Mouse (Mus musculus) R1 (cell line): ENCODE results near the gene Prss36.

Experiments
- DNase-seq: peaks from one replicate; pipeline ENCODE4 v3.0.0-alpha.2; 2018; ENCODE audit warnings: low read depth, low spot score

Prss36 gene

DNA sequence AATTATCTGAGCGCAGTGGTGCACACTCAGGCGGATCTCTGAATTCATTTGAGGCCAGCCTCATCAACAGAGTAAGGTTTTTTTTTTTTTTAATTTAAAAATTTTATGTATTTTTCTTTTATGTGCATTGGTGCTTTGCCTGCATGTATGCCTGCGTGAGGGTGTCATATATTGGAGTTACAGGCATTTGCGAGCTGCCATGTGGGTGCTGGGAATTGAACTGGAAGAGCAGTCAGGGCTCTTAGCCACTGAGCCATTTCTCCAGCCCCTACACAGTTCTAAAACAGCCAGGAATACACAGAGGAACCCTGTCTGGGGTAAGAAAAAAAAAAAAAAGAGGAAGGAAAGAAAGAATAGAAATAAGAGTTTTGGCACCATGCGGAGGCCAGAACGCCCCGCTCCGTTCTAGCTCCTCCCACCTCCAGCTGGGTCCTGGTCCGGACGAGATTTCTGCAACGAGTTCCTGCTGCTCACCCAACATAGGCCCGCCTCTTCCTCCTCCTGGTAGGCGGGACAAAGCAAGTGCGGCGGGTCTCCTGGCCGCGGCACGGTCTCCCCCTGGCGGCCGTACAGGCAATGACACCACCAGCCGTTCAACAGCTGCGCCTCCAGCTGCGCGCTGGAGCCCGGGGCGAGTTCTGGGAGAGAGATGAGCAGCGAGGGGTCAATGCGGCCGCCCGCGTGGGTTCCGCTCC, 11.3 kb downstream of the Prss36 start:
- DNase-seq: peak; percentile 98

DNA sequence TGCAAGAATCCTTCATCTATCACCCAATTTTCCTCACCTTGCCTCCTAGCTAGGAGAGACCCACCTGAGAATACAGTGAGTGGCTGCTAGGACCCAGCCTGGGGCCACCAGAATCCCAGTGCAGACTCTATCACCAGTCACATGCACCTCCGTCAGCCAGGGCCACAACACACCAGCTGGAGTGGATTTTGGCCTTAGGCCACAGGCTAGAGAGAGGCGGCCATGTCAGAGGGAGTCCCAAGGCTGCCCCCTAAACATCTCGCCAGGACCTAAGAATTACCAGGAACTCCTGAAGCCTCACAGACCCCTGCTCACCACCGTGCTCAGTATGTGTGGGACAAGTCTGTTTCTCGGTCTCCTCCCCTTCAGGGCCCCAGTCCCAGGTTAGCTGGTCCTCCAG, 12.4 kb downstream of the Prss36 start:
- no peak for DNase-seq

DNA sequence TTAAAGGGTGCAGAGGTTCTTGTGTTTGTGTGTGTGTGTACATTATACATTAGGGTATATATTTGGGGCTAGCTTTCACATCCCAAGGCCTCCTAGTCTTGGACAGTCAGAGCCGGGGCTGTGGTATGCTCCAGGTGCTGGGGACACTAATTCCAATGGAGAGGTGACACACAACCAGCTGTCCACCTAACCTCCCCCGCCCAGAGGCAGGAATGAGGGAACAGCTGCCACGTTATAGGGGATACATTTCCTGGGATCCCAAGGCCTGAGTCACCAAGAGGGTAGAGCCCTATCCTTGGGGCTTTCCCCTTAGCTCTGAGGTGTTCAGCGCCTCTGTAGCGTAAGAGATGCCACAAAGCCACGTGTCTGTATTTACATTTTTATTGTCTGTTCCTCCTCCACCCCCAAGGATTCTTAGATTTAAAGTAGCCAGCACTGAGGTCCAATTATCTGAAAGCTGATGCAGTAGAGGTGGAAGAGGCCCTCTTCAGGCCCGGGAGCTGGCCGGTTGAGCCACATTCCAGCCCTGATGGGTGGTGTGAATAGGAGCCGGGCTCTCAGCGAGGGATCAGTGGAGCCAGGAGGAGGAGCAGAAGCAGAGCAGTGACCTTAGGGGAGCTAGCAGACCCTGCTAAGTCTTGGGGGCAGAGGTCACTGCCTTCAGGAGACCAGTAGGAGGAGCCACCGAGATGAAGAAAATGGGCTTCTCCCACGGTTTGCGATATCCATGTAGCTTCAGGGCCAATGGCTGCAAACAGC, 14.1 kb downstream of the Prss36 start:
- DNase-seq: peak; percentile 93

DNA sequence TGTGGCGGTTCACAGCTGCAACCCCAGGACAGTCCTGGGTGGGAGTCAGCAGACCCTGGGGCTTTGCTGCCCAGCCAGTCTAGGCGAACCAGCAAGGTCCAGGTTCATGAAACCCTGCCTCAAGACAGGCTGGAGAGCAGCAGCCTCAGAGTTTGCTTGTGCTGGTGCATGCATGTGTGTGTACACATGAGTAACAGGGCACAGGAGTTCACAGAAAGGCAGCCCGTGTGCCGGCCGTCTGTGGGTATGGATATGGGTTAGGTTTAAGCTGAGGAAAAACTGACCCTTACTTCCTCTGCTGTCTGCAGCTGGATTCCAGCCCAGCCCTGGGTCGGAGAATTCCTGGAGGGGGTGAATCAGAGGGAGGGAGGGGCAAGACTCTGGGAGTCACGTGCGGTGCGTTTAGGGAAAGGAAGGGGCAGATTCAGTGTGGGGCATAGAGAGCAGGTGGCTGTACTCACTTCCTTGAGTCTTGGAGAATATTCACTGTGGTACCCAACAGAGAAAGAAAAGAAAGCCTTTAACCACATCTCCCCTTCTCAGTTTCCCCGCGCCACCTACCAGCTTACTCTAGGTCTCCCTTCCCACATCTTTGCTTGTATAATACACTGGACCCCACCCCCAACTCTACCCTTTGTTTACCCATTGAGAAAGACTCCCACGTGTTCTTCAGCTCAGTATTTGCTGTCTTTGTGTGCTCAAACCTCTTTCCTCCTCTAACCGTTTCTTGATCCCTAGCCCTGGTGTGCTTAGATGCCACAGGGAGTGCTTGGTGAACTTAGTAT, 15.0 kb downstream of the Prss36 start:
- peak; percentile 86 for DNase-seq

- DNase-seq: no peak
Measured at GRCm38 (mm10) chr7:127930636-127931035, 15.9 kb downstream of the Prss36 start.

- DNase-seq: peak; percentile 47
Measured at GRCm38 (mm10) chr7:127929923-127930322, 16.6 kb downstream of the Prss36 start, which contains the start of gene Prss8. Gene Prss8, minus strand, starts transcription at chr7:127930104.

- DNase-seq: peak; percentile 35
Measured at GRCm38 (mm10) chr7:127928596-127928995, 17.9 kb downstream of the Prss36 start.

DNA sequence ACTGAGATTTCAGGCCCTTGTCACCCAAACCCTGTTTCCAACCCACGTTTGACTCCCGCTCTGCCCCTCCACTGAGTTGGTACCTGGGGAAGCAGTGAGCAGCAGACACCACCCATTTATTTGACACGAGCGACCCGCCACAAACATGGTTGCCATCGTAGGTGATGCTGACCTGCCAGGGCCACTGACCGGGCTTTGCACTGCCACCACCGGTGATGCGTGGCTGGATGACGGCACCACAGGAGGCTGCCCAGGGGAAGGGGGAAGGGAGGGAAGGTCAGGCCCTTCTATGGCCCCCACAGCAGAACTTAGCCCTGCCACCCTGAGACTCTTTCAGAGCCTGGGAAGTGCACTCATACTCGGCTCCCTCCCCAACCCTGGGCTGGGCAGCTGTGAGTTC, 18.8 kb downstream of the Prss36 start:
- no peak for DNase-seq

GRCm38 (mm10) chr7:127926846-127927245, 19.7 kb downstream of the Prss36 start:
- peak; percentile 20 for DNase-seq

DNA sequence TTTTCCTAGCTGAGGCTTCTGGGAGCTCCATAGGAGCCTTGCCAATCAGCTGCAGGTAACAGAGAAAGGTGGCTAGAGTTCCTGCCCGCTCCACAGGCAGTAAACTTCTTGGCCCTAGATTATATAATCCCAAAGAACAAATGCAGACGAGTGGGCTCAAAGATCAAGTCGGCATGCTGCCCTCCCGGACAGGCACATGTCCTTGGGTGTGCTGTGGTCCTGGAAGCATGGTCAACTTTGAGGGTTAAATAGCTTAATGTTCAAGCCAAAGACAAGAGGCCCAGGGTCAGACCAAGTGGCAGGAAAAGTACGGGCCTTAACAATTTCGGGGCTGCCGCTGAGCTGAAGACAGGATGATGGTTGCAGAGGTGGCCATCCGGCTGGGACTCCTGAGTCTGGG, 20.5 kb downstream of the Prss36 start:
- no peak for DNase-seq

- peak; percentile 72 for DNase-seq
Measured at GRCm38 (mm10) chr7:127925252-127925651, 21.3 kb downstream of the Prss36 start.

DNA sequence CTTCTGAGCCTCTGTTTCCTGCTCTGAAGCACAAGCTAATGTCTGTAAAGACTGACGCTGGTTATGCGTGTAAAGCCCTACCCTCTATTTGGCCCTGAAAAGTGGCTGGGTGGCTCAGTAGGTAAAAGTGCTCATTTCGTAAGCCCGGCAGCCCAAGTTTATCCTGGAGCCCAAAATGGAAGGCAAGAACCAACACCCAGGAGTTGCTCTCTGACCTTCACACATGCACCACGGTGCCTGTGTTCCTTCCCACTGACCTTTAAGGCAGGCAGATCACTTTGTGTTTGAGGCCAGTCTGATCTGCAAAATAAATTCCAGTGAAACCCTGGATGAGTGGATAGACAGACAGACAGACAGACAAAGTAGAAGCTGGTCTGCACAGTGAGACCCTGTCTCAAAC, 22.8 kb downstream of the Prss36 start:
- DNase-seq: no peak

GRCm38 (mm10) chr7:127922451-127923275, 23.9 kb downstream of the Prss36 start:
- DNase-seq: no peak

DNA sequence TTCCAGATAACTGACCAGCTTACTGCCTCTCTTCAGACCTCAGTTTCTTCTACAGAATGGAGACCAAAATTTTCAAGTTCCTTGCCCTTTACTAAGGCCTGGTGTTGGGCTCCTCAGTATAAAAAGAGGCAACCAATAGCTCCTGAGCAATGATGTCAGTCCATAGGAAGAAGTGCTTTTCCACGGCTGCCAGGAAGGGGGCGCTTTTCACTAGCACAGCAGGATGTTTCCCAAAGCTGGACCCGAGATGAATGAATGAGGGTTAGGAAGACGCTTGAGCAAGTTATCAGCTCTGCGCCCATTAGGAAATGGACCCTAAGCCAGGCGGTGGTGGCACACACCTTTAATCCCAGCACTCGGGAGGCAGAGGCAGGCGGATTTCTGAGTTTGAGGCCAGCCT, 25.0 kb downstream of the Prss36 start:
- peak; percentile 81 for DNase-seq

DNA sequence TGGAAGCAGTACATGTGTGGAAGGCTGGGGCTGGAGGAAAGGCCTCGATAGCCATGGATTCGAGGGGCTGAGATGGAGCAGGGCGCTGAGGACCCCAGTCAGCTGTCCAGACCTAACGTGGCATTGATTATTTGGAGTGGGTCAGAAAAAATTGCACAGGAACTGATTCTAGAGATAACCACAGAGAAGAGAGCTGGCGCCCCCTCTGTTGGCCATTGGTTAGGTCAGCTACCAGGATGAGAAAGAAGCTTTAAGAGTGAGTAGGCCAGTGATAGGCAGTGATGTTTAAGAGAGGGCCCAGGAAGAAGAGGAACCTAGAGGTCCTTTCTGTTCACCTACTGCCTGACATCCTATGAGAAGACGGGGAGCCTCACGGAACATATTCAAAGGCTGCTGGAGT, 27.2 kb downstream of the Prss36 start:
- peak; percentile 74 for DNase-seq

DNA sequence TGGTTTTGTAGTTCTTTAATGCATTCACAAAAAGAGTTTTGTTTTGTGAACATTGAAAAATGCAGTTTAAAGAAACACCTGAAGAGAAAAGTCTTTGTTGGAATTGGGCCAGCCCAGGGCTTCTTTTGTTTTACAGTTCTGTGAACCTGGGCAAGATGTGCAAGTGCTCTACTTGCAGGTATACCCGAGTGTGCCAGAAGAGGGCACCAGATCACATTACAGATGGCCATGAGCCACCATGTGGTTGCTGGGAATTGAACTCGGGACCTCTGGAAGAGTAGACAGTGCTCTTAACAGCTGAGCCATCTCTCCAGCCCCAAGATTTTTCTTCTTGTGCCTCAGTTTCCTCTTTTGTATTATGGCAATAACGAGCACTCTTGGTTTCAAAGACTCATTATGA, 28.3 kb downstream of the Prss36 start:
- peak; percentile 89 for DNase-seq

GRCm38 (mm10) chr7:127915293-127915692, 31.2 kb downstream of the Prss36 start:
- no peak for DNase-seq

- DNase-seq: no peak
Measured at GRCm38 (mm10) chr7:127912938-127913337, 33.6 kb downstream of the Prss36 start.

DNA sequence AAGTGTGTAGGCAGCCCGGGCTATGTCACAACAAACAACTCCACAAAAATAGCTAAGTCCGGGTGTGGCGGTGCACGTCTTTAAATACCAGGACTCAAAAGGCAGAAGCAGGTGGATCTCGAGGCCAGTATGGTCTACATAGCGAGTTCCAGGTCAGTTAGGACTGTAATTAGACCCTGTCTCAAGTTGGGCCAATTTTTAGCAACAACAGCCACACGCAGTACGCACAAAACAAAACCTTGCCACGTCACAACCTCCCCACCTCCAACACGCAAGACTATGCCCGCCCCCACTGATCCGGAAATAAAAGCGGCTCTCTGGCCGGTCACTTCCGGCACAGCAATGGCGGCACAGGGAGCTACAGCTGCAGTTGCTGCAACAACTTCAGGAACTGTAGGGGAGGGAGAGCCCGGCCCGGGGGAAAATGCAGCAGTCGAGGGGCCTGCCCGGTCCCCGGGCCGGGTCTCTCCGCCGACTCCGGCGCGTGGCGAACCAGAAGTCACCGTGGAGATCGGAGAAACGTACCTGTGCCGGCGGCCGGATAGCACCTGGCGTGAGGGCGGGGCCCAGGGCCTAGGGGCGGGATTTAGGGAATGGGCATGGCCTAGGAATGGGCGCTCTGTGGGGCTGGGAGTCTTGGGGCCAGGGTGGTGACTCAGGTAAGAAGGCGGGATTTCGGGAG, 34.2 kb downstream of the Prss36 start, which contains the start of gene Kat8:
TSS of gene Kat8 (plus strand) at position 327 of the 682 bp plus-strand sequence.
- peak; percentile 97 for DNase-seq

DNA sequence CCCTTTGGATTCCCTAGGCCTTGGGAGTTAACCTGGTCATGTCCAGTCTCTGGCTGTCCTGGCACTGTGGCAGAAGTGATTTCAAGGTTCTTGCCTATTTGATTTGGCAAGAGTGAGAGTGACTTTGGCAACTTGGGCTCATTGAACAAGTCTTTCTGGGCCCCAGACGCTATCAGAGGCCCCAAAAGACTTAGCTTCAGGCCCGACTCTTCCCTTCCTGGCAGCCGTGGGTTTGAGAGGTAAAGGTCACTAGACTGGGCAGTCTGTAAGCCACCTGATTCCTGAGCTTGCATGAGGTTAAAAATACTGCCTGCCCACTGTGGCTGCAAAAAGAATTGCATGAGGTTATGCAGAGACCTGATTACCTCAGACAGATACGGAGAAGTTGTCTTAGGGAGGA, 37.9 kb downstream of the Prss36 start:
- no peak for DNase-seq

DNA sequence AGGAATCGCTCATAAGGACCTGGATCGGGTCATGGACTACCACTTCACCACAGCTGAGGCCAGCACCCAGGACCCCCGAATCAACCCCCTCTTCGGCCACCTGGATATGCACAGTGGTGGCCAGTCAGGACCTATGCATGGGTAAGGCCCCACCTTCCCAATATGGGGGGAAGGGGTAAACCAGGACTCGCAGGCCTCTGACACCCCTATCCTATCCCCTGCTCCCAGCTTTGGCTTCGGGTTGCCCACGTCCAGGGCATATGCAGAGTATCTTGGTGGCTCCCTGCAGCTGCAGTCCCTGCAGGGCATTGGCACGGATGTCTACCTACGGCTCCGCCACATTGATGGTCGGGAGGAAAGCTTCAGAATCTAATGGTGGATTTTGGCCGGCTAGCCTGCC, 38.6 kb downstream of the Prss36 start:
- DNase-seq: no peak
